Mouse (Mus musculus): ENCODE data around the gene Hivep1.

Hivep1 gene

GRCm38 (mm10) chr13:42213556-42213955 is 161.7 kb downstream of the Hivep1 start:
- DNase-seq (ENCODE audit: extremely low read depth, low read depth): no peak

- no peak for DNase-seq (ENCODE audit: extremely low read depth, low read depth)
Observed at GRCm38 (mm10) chr13:42222401-42222800, 170.6 kb downstream of the Hivep1 start.

GRCm38 (mm10) chr13:42228849-42229248 is 177.0 kb downstream of the Hivep1 start:
- no peak for DNase-seq (ENCODE audit: extremely low read depth, low read depth)

DNA sequence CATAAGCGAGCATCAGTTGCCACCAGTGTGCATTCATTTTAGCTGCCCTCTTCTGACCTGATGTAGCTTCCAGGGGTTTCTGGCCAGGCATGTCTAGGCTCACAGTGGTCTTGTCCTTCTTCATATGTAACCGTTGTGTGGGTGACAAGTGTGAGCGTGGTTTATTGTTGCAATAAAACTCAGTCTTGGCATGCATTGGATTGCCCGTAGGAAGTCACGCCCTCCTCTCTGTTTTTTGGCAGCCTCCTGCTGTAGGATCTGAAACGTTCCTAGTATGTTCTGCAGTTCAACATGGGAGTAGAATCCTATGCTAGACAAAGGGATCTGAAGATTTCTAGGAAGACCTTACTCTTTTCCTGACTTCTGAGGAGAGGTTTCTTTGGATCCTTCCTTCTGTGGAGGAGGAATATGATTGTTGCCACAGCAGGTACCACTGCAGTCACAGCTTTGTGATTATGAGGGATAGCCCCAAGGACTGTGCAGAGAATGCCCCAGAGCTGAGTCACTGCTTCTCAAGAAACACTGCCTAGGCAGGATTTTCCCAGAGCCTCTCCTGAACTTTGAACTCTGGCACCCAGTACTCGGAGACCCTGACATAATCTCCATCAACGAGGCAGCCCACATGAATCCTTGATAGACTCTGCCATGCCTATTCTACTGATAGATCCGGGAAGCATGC is 182.1 kb downstream of the Hivep1 start:
- DNase-seq (ENCODE audit: extremely low read depth, low read depth): no peak

DNA sequence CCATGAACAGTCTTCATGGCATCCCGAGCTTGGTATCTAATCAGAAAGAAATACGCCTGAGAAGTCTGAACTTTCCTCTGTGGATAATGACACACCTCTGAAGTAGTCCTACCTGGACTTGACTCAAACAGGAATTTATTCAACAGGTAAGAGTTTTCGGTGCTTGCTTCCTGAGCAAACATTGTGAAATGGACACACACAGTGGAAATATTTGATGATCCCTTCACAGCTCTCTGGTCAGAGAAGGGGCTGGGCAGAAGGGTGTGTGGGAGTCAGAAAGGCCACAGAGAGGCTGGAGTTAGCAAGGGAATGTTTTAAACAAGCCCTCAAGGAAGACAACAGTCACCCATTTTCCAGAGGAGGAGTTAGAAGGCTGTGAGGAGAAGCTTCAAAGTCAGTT is 186.7 kb downstream of the Hivep1 start:
- no peak for DNase-seq (ENCODE audit: extremely low read depth, low read depth)

DNA sequence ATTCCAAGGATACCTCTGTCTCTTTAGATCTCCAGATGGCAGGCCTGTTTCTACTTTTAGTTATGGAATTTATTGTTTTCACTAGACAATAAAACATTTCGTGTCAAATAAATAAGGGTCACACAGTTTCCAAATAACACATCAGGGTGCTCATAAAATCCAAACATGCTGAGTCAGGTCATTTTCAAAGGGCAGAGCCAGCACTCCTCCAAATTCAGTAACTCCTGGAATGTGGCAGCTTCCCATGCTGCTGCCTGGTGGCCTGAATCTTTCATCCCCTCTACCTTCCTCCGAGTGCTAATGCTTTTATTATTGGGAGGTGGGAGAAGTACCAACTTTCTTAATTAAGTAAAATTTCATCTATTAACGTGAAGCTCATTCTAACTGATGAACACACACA is 190.3 kb downstream of the Hivep1 start:
- no peak for DNase-seq (ENCODE audit: extremely low read depth, low read depth)

Data from MEL-GATA-1-ER (cell line).